Mouse (Mus musculus): Measurements from ENCODE around the gene 4933400A11Rik. TPM values are rescaled to one million over a fixed set of nuclear protein-coding genes. Genes with fewer than 3 reads are reported as not detected.

The 4933400A11Rik gene
- polyA plus RNA-seq (2014; fragmentation: Nextera tagmentation; extraction: Ambion mirVana), result not detected in 2 replicates

DNA sequence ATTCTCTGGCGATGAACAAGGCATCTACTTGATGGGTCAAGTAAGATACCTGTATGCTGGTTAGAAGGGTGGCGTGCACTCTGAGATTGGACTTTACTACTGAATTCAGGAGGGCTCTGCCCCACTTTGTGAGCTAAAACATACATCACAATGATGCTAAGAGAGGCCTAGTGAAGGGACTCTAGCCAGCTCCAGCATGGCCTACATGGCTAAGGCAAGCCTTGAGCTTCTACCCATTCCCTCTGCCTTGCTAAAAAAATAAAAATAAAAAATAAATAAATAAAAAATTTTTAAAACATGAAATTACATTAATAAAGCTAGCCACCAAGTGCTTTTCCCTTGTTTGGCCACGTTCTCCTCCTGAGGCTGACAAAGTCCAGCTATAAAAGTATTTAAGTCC lies at the start of gene 4933400A11Rik:
TSS of gene 4933400A11Rik (minus strand) at position 101 of the 400 bp plus-strand sequence.
- no peaks in the 10 kb centered on the region for H3K36me3 ChIP-seq (ENCODE audit: control insufficient read depth, insufficient read depth, low read length)
- no peak within 1 kb of the TSS for H3K9ac ChIP-seq (ENCODE audit: low read length)
- H3K27ac ChIP-seq (ENCODE audit: low read depth, low read length), result no peak within 1 kb of the TSS
- H3K4me3 ChIP-seq (ENCODE audit: low read depth, low read length), result no peak within 1 kb of the TSS
- no peaks in the 10 kb centered on the region for H3K9me3 ChIP-seq (replicated peaks; ENCODE audit: control insufficient read depth, low read length)
- ATAC-seq, result no peak
- no peaks in the 10 kb centered on the region for H3K4me1 ChIP-seq (ENCODE audit: control insufficient read depth, insufficient read depth, low read length)
- H3K4me2 ChIP-seq (ENCODE audit: low read length), result no peak within 1 kb of the TSS
- WGBS, result 83% methylated on average over 3 of the region's 3 CpGs
- DNase-seq (ENCODE audit: low spot score), result no peak
- H3K27me3 ChIP-seq (replicated peaks; ENCODE audit: control insufficient read depth, insufficient read depth, low read length), result no peaks in the 10 kb centered on the region

DNA sequence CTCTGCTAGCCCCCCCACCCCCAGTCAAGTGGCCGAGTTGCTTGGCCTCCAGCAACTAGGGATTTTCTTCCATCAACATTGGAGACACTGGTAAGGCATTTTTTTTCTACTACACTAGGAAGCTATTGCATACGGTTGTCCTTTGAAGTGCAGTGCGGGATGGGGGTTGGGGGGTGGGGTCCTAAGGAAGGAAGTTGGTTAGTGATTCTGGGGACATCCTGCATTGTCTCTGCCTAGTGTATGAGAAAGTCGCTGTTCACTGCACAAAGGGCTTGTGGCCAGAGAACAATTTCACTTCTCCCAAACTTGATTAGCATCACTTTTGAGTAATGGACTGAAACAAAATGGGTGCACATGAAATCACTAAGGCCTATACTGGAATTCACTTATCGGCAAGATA lies 48.7 kb upstream of the 4933400A11Rik start:
- Histone ChIP-seq H3K36me3 (ENCODE audit: control insufficient read depth, insufficient read depth, low read length) (no peaks in the 10 kb centered on the region), H3K27me3 (replicated peaks; ENCODE audit: control insufficient read depth, insufficient read depth, low read length) (no peaks in the 10 kb centered on the region), H3K4me3 (ENCODE audit: low read depth, low read length) (peak overlapping the region; percentile 19), H3K4me2 (ENCODE audit: low read length) (peak overlapping the region; percentile 46), H3K4me1 (ENCODE audit: control insufficient read depth, insufficient read depth, low read length) (0 out of 2 replicates have a peak, but pooled peaks cover 3% of the 10 kb centered on the region), H3K9me3 (replicated peaks; ENCODE audit: control insufficient read depth, low read length) (no peaks in the 10 kb centered on the region), H3K27ac (ENCODE audit: low read depth, low read length) (peak overlapping the region; percentile 70), H3K9ac (ENCODE audit: low read length) (peak overlapping the region; percentile 56)
- ATAC-seq (peak; percentile 45; the same call in 1 of the 2 replicates), DNase-seq (ENCODE audit: low spot score) (peak; percentile 20)
- 40% methylated on average over 5 of the region's 5 CpGs for WGBS

DNA sequence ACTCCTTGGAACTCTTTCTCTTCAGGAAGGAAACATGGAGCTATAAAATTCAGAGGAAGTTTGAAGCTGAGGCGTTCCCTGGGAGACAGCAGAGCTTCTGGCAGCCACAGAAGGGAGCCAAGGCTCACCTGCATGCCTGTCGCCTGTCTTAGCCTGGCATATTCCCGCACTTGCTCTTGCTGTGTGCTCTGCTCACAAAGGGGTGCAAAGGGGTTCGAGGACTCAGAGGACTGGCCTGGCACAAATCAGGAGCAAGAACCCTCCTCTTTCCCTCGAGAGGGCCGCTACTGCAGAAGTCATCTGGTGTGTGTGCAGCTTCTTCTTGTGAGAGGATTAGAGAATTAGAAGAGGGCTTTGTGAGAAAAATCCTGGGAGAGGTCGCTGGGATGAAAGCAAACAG lies 48.3 kb upstream of the 4933400A11Rik start:
- 25% methylated on average over 7 of the region's 7 CpGs for WGBS
- peak overlapping the region; percentile 56 for H3K9ac ChIP-seq (ENCODE audit: low read length)
- H3K36me3 ChIP-seq (ENCODE audit: control insufficient read depth, insufficient read depth, low read length), result no peaks in the 10 kb centered on the region
- H3K27me3 ChIP-seq (replicated peaks; ENCODE audit: control insufficient read depth, insufficient read depth, low read length), result no peaks in the 10 kb centered on the region
- H3K4me1 ChIP-seq (ENCODE audit: control insufficient read depth, insufficient read depth, low read length), result 0 out of 2 replicates have a peak, but pooled peaks cover 3% of the 10 kb centered on the region
- H3K4me3 ChIP-seq (ENCODE audit: low read depth, low read length), result peak overlapping the region; percentile 19
- peak overlapping the region; percentile 46 for H3K4me2 ChIP-seq (ENCODE audit: low read length)
- no peaks in the 10 kb centered on the region for H3K9me3 ChIP-seq (replicated peaks; ENCODE audit: control insufficient read depth, low read length)
- peak overlapping the region; percentile 70 for H3K27ac ChIP-seq (ENCODE audit: low read depth, low read length)
- peak; percentile 58; the same call in 1 of the 2 replicates for ATAC-seq
- peak; percentile 24 for DNase-seq (ENCODE audit: low spot score)

DNA sequence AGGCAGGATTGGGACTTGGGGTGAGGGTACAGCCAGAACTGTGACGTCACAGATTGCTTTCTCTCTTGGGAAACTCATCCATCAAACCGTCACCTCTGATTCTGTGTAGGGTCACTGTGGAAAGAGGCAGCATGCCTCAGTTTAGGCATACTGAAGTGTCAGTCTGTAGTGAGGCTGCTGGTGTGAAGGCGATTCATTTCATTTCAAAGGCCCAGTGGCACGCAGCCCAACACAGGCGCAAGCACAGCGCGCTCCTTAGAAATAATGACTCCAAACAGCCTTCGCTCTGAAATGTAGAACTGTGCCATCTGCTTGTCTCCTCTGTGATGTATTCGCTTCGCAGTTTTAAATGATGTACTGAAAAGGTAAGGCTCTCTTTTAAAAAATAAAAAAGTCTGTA lies 47.5 kb upstream of the 4933400A11Rik start:
- H3K27me3 ChIP-seq (replicated peaks; ENCODE audit: control insufficient read depth, insufficient read depth, low read length), result no peaks in the 10 kb centered on the region
- 33% methylated on average over 10 of the region's 10 CpGs for WGBS
- no peak overlapping the region for H3K9ac ChIP-seq (ENCODE audit: low read length)
- DNase-seq (ENCODE audit: low spot score) (peak; percentile 76), ATAC-seq (peak; percentile 91)
- H3K4me3 ChIP-seq (ENCODE audit: low read depth, low read length), result no peak overlapping the region
- H3K4me2 ChIP-seq (ENCODE audit: low read length), result peak overlapping the region; percentile 32; the same call in 1 of the 2 replicates
- H3K27ac ChIP-seq (ENCODE audit: low read depth, low read length), result no peak overlapping the region; the same call in 1 of the 2 replicates
- no peaks in the 10 kb centered on the region for H3K9me3 ChIP-seq (replicated peaks; ENCODE audit: control insufficient read depth, low read length)
- 0 out of 2 replicates have a peak, but pooled peaks cover 3% of the 10 kb centered on the region for H3K4me1 ChIP-seq (ENCODE audit: control insufficient read depth, insufficient read depth, low read length)
- H3K36me3 ChIP-seq (ENCODE audit: control insufficient read depth, insufficient read depth, low read length), result no peaks in the 10 kb centered on the region

DNA sequence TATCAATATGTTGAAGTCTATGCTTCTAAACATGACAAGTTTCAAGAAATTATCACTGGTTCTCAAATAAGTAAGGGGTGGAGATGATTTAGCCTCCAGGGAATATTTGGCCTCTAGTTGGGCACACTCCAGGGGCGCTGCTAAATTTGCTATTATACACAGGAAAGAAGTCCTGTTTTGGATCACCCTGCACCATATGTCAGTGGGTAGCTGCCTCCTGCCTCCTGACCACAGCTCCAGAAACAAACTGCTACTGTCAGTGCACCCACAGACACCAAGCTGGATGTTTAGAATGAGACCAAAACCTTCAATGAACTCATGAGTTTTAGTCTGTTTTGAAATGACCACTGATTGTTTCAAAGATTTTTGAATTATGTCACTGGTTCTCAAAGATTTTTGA lies 34.2 kb upstream of the 4933400A11Rik start:
- Histone ChIP-seq H3K9me3 (replicated peaks; ENCODE audit: control insufficient read depth, low read length) (no peaks in the 10 kb centered on the region), H3K4me2 (ENCODE audit: low read length) (no peak overlapping the region), H3K9ac (ENCODE audit: low read length) (no peak overlapping the region), H3K27me3 (replicated peaks; ENCODE audit: control insufficient read depth, insufficient read depth, low read length) (no peaks in the 10 kb centered on the region), H3K4me3 (ENCODE audit: low read depth, low read length) (no peak overlapping the region), H3K36me3 (ENCODE audit: control insufficient read depth, insufficient read depth, low read length) (no peaks in the 10 kb centered on the region), H3K4me1 (ENCODE audit: control insufficient read depth, insufficient read depth, low read length) (no peaks in the 10 kb centered on the region), H3K27ac (ENCODE audit: low read depth, low read length) (no peak overlapping the region)
- 48% methylated on average over 1 of the region's 1 CpGs for WGBS
- DNase-seq (ENCODE audit: low spot score) (no peak), ATAC-seq (no peak)

DNA sequence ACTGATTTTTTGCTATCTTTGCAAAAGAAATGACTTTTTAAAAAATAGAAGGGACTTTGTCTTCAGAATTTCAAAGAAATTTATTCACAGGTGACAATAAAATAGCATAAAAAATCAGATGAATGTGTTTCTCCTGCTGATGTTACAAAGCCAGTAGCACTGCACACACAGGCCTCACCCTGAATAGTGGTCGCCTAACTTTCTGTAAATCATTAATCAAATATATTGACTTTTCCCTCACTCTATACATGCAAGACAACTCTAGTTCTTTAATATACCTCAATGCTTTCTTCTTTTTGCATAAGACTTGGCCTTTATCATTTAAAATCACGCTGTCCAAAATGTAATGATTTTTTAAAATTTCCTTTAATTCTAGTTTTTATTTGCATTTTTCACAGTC lies 32.3 kb upstream of the 4933400A11Rik start:
- no peaks in the 10 kb centered on the region for H3K36me3 ChIP-seq (ENCODE audit: control insufficient read depth, insufficient read depth, low read length)
- H3K9me3 ChIP-seq (replicated peaks; ENCODE audit: control insufficient read depth, low read length), result no peaks in the 10 kb centered on the region
- H3K4me1 ChIP-seq (ENCODE audit: control insufficient read depth, insufficient read depth, low read length), result no peaks in the 10 kb centered on the region
- ATAC-seq, result no peak
- no peak for DNase-seq (ENCODE audit: low spot score)
- 87% methylated on average over 2 of the region's 2 CpGs for WGBS
- no peak overlapping the region for H3K4me3 ChIP-seq (ENCODE audit: low read depth, low read length)
- H3K27ac ChIP-seq (ENCODE audit: low read depth, low read length), result no peak overlapping the region
- H3K9ac ChIP-seq (ENCODE audit: low read length), result no peak overlapping the region
- H3K27me3 ChIP-seq (replicated peaks; ENCODE audit: control insufficient read depth, insufficient read depth, low read length), result no peaks in the 10 kb centered on the region
- H3K4me2 ChIP-seq (ENCODE audit: low read length), result no peak overlapping the region

DNA sequence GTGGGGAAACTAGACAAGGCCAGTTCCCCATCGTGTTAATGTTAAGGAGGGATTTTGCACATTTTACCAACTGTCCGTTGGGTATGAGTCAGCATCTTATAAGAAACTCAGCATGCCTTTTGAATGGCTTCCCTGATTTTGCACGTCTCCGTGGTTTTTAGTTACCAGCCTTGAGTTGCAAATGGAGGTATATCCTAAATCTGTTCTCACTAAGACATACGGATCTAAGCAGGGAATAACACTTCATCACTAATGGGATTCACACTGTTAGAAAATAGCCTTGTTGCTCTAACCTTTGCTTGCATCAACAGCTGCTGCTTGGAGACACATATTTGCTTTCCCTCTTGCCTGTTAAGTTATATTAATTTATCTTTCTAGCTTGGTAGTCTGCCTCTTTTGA lies 31.9 kb upstream of the 4933400A11Rik start:
- H3K4me2 ChIP-seq (ENCODE audit: low read length), result no peak overlapping the region
- H3K4me1 ChIP-seq (ENCODE audit: control insufficient read depth, insufficient read depth, low read length), result no peaks in the 10 kb centered on the region
- 58% methylated on average over 5 of the region's 5 CpGs for WGBS
- H3K27ac ChIP-seq (ENCODE audit: low read depth, low read length), result no peak overlapping the region
- no peak overlapping the region for H3K4me3 ChIP-seq (ENCODE audit: low read depth, low read length)
- peak; percentile 69; the same call in 1 of the 2 replicates for ATAC-seq
- H3K36me3 ChIP-seq (ENCODE audit: control insufficient read depth, insufficient read depth, low read length), result no peaks in the 10 kb centered on the region
- DNase-seq (ENCODE audit: low spot score), result peak; percentile 33
- no peak overlapping the region for H3K9ac ChIP-seq (ENCODE audit: low read length)
- no peaks in the 10 kb centered on the region for H3K9me3 ChIP-seq (replicated peaks; ENCODE audit: control insufficient read depth, low read length)
- no peaks in the 10 kb centered on the region for H3K27me3 ChIP-seq (replicated peaks; ENCODE audit: control insufficient read depth, insufficient read depth, low read length)

DNA sequence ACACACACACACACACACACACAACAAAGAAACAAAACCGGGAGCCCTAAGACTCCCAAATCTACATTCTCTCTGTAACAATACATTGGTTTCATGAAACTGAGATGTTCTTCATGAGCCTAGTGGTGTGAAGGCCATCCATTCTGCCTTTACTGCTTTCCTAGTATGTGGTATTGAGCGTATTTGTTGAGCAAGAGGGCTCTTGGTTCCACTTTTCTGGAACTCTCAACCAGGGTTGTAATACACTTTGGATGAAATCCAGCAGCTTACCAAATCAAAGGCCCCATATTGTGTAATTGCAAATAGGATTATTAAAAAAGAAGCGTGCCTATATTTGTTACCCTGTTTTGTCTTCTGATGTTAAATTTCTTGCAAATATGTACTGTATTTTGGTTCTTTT lies 28.3 kb upstream of the 4933400A11Rik start:
- ATAC-seq, result no peak
- WGBS, result 76% methylated on average over 3 of the region's 3 CpGs
- no peak overlapping the region for H3K4me3 ChIP-seq (ENCODE audit: low read depth, low read length)

DNA sequence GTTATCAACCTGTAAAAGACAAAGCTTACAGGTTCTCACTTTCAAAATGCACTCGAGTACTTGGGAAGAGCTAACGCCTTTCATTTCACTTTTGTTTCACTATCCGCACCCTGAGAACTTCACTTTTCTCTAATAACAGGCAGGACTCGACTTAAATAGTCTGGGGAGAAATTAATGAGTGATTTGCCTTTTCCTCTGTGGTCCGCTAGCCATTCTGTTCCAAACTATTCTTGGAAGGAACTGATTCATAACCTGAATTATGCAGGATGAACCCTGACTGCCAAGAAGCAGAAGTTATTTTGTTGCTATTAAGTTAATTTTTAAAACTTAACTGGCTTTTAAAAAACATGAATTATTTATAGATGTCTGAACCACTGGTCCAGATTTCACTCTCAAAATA lies 26.4 kb upstream of the 4933400A11Rik start:
- Histone ChIP-seq H3K4me3 (ENCODE audit: low read depth, low read length) (no peak overlapping the region), H3K9ac (ENCODE audit: low read length) (no peak overlapping the region), H3K27ac (ENCODE audit: low read depth, low read length) (no peak overlapping the region), H3K4me2 (ENCODE audit: low read length) (no peak overlapping the region), H3K4me1 (ENCODE audit: control insufficient read depth, insufficient read depth, low read length) (no peaks in the 10 kb centered on the region), H3K9me3 (replicated peaks; ENCODE audit: control insufficient read depth, low read length) (no peaks in the 10 kb centered on the region), H3K36me3 (ENCODE audit: control insufficient read depth, insufficient read depth, low read length) (no peaks in the 10 kb centered on the region), H3K27me3 (replicated peaks; ENCODE audit: control insufficient read depth, insufficient read depth, low read length) (no peaks in the 10 kb centered on the region)
- ATAC-seq, result no peak
- DNase-seq (ENCODE audit: low spot score), result no peak
- 45% methylated on average over 5 of the region's 5 CpGs for whole genome bisulfite sequencing

More for the DNA sequence above, 28.3 kb upstream of the 4933400A11Rik start:
- H3K27me3 ChIP-seq (replicated peaks; ENCODE audit: control insufficient read depth, insufficient read depth, low read length), result no peaks in the 10 kb centered on the region
- H3K9ac ChIP-seq (ENCODE audit: low read length), result no peak overlapping the region
- no peaks in the 10 kb centered on the region for H3K36me3 ChIP-seq (ENCODE audit: control insufficient read depth, insufficient read depth, low read length)
- H3K27ac ChIP-seq (ENCODE audit: low read depth, low read length), result no peak overlapping the region
- H3K9me3 ChIP-seq (replicated peaks; ENCODE audit: control insufficient read depth, low read length), result no peaks in the 10 kb centered on the region
- no peak overlapping the region for H3K4me2 ChIP-seq (ENCODE audit: low read length)
- H3K4me1 ChIP-seq (ENCODE audit: control insufficient read depth, insufficient read depth, low read length), result no peaks in the 10 kb centered on the region
- no peak for DNase-seq (ENCODE audit: low spot score)
